In the genomic region with DNA sequence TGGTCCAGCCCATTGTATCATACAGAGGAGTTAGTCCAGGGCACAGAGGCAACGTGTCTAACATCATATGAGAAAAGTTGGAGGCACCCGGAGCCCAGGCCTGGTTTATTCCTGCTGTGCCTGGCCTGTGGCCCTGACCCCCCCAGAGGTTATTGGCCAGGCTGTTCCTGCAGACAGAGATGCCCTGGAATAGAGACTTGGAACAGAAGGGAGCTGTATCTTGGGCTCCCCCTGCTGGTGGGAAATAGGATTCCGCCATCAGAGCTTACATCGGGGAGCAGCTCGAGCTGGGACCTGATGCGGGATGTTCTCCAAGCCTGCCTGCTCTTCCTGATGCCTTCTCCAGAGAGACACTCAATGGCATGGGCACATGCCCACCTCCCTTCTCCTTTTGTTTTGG, we compare ENCODE assay signal across 8 mouse cellular contexts. TPM values are rescaled to one million over a fixed set of nuclear protein-coding genes. Genes with fewer than 3 reads are reported as not detected.
DNase-seq lines count a peak whose midpoint lies in the region; ATAC-seq lines count a peak whose summit lies in the region.

No protein-coding gene starts in this region.

- no peak overlapping the region for H3K4me2 ChIP-seq in embryonic facial prominence, embryonic 14.5 days (ENCODE audit: low read depth, low read length)
- H3K4me2 ChIP-seq in liver, embryonic 13.5 days, result no peak overlapping the region

- no peaks in the 10 kb centered on the region for H3K27me3 ChIP-seq in embryonic facial prominence, embryonic 14.5 days (replicated peaks; ENCODE audit: control insufficient read depth, insufficient read depth, low read length)
- peaks cover 36% of the 10 kb centered on the region for H3K27me3 ChIP-seq in liver, embryonic 13.5 days

- no peaks in the 10 kb centered on the region for H3K9me3 ChIP-seq in embryonic facial prominence, embryonic 14.5 days (ENCODE audit: control insufficient read depth, low read length)
- no peaks in the 10 kb centered on the region for H3K9me3 ChIP-seq in liver, embryonic 13.5 days (replicated peaks)

- H3K4me3 ChIP-seq in embryonic facial prominence, embryonic 14.5 days (ENCODE audit: low read depth, low read length), result no peak overlapping the region
- no peak overlapping the region for H3K4me3 ChIP-seq in liver, embryonic 13.5 days (replicated peaks)

- no peak overlapping the region for H3K27ac ChIP-seq in embryonic facial prominence, embryonic 14.5 days (replicated peaks; ENCODE audit: low read depth, low read length)
- no peak overlapping the region for H3K27ac ChIP-seq in liver, embryonic 13.5 days

- no peak overlapping the region for H3K9ac ChIP-seq in embryonic facial prominence, embryonic 14.5 days (ENCODE audit: low read depth, low read length)
- no peak overlapping the region for H3K9ac ChIP-seq in liver, embryonic 13.5 days

- WGBS in embryonic facial prominence, embryonic 14.5 days, result 5% methylated on average over 6 of the region's 6 CpGs
- 8% methylated on average over 6 of the region's 6 CpGs for WGBS in liver, embryonic 13.5 days (ENCODE audit: insufficient replicate concordance)

- no peak for ATAC-seq in embryonic facial prominence, embryonic 14.5 days (ENCODE audit: low read depth)
- peak; percentile 37 for ATAC-seq in liver, embryonic 13.5 days (ENCODE audit: low read depth)

- DNase-seq in CD4-positive, CD25-positive, alpha-beta regulatory T cell, adult 2 months (ENCODE audit: low read depth, low spot score), result peak; percentile 87
- peak; percentile 89 to 92 for DNase-seq in adrenal gland, postnatal 36 days
- DNase-seq in embryonic facial prominence, embryonic 14.5 days (ENCODE audit: low spot score), result peak; percentile 81
- peak; percentile 88 to 92 for DNase-seq in heart, adult 9 months (ENCODE audit: low spot score in 2 of 2)
- DNase-seq in kidney, postnatal 36 days, result peak; percentile 90 to 93
- peak; percentile 57 for DNase-seq in liver, embryonic 13.5 days
- peak; percentile 64 for DNase-seq in ovary, adult 18-20 months (ENCODE audit: low spot score)
- DNase-seq in thymus, adult 18-20 months, result peak; percentile 39 to 52

- H3K4me1 ChIP-seq in embryonic facial prominence, embryonic 14.5 days (ENCODE audit: control insufficient read depth, insufficient read depth, low read length), result peaks cover 20% of the 10 kb centered on the region
- peaks cover 39% of the 10 kb centered on the region for H3K4me1 ChIP-seq in liver, embryonic 13.5 days (replicated peaks)

- H3K36me3 ChIP-seq in embryonic facial prominence, embryonic 14.5 days (ENCODE audit: control insufficient read depth, insufficient read depth, low read length), result peaks cover 7% of the 10 kb centered on the region; the same call in 1 of the 2 replicates
- H3K36me3 ChIP-seq in liver, embryonic 13.5 days, result 0 out of 2 replicates have a peak, but pooled peaks cover 2% of the 10 kb centered on the region

RNA-seq across cellular contexts. Expression of a gene that starts 4.8 kb away (rescaled TPM):
- 10 to 100 TPM; 32.7 to 38.8 TPM for total RNA-seq in adrenal gland, postnatal 36 days (2021)
- 19.4 and 21.0 TPM in 2 replicates for polyA plus RNA-seq in embryonic facial prominence, embryonic 14.5 days (2014; fragmentation: Nextera tagmentation; extraction: Ambion mirVana)
- 1.6 TPM in 2 replicates for polyA plus RNA-seq in liver, embryonic 13.5 days (2015; fragmentation: Nextera tagmentation; extraction: Ambion mirVana)

RNA-seq across cellular contexts. Expression of a gene that starts 11.8 kb away (rescaled TPM):
- total RNA-seq in adrenal gland, postnatal 36 days (2021), result 10 to 100 TPM; 49.3 to 50.4 TPM
- polyA plus RNA-seq in embryonic facial prominence, embryonic 14.5 days (2014; fragmentation: Nextera tagmentation; extraction: Ambion mirVana), result 12.2 and 15.2 TPM in 2 replicates
- 8.2 and 8.4 TPM in 2 replicates for polyA plus RNA-seq in liver, embryonic 13.5 days (2015; fragmentation: Nextera tagmentation; extraction: Ambion mirVana)

RNA-seq across cellular contexts. Expression of a gene that starts 23.1 kb away (rescaled TPM):
- total RNA-seq in adrenal gland, postnatal 36 days (2021), result 10 to 100 TPM; 86.6 to 91.5 TPM
- 36.9 and 37.3 TPM in 2 replicates for polyA plus RNA-seq in embryonic facial prominence, embryonic 14.5 days (2014; fragmentation: Nextera tagmentation; extraction: Ambion mirVana)
- 15.6 and 15.8 TPM in 2 replicates for polyA plus RNA-seq in liver, embryonic 13.5 days (2015; fragmentation: Nextera tagmentation; extraction: Ambion mirVana)

RNA-seq across cellular contexts. Expression of a gene that starts 50.1 kb away (rescaled TPM):
- total RNA-seq in adrenal gland, postnatal 36 days (2021), result 1 to 10 TPM; 2.5 TPM
- 18.0 and 18.3 TPM in 2 replicates for polyA plus RNA-seq in embryonic facial prominence, embryonic 14.5 days (2014; fragmentation: Nextera tagmentation; extraction: Ambion mirVana)
- 0.21 and 0.98 TPM in 2 replicates for polyA plus RNA-seq in liver, embryonic 13.5 days (2015; fragmentation: Nextera tagmentation; extraction: Ambion mirVana)
